Comparison of ENCODE assay signal across 8 mouse cellular contexts in the genomic region with DNA sequence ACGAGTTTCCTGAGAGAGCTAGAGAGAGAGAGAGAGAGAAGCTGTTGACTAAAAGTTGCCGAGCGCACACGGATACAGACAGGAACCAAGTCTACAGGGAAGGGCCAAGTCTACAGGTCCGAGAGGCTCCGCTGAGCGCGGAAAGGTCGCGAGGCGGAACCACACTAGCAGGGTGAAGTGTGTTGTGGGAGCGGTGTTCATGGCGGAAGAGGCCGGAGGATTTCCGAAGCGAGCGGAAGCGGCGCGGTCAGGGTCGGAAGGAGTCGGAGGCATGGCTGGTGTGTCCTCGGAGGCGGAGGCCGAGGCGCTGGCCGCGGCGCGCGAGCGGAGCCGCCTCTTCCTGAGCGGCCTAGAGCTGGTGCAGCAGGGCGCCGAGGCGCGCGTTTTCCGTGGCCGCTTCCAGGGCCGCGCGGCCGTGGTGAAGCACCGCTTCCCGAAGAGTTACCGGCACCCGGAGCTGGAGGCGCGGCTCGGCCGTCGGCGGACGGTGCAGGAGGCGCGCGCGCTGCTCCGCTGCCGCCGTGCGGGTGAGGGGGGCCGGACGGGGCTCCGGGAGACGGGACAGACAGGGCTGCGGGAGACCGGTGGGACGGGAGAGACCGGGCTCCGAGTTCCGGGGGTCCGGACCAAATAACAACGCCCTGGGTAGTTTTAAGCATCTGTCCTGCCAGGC. TPM values are rescaled to one million over a fixed set of nuclear protein-coding genes. Genes with fewer than 3 reads are reported as not detected.
DNase-seq lines count a peak whose midpoint lies in the region; ATAC-seq and TF ChIP-seq lines count a peak whose summit lies in the region.
"Not testable (repeated sequence)": the region's sequence is repeated elsewhere in the genome, so short reads cannot be mapped to it uniquely, and the experiment has no call there.

No protein-coding gene starts in this region.

- H3K27me3 ChIP-seq in E14TG2a.4 (ENCODE audit: insufficient read depth, low read length); forebrain, embryonic 13.5 days; neural tube, embryonic 15.5 days (replicated peaks): not testable (repeated sequence)

- TF ChIP-seq CTCF in E14TG2a.4 (conservative IDR thresholded peaks at IDR 0.05; ENCODE audit: low read length); lung, adult 2 months (IDR thresholded peaks at IDR 0.05; ENCODE audit: insufficient read depth, low read length): not testable (repeated sequence)

- peak; percentile 92 to 94 for DNase-seq in heart, postnatal 10 days
- peak; percentile 84 for DNase-seq in layer of hippocampus, adult 11-12 months (ENCODE audit: low spot score)
- DNase-seq in lung, adult 2 months, result peak; percentile 86
- DNase-seq in testis, postnatal 14 days (ENCODE audit: low spot score), result peak; percentile 89

- H3K9ac ChIP-seq in forebrain, embryonic 13.5 days, result peak overlapping the region; percentile 86
- H3K9ac ChIP-seq in neural tube, embryonic 15.5 days (replicated peaks), result peak overlapping the region; percentile 76

- H3K27ac ChIP-seq in forebrain, embryonic 13.5 days, result peak overlapping the region; percentile 38; the same call in 1 of the 2 replicates
- peak overlapping the region; percentile 78 for H3K27ac ChIP-seq in neural tube, embryonic 15.5 days (replicated peaks)

- H3K4me2 ChIP-seq in forebrain, embryonic 13.5 days, result peak overlapping the region; percentile 74
- H3K4me2 ChIP-seq in neural tube, embryonic 15.5 days, result peak overlapping the region; percentile 65

- WGBS in forebrain, embryonic 13.5 days, result under 1% methylated on average over 76 of the region's 76 CpGs
- WGBS in lung, adult 2 months, result under 1% methylated on average over 76 of the region's 76 CpGs
- WGBS in neural tube, embryonic 15.5 days, result under 1% methylated on average over 75 of the region's 76 CpGs

- H3K4me3 ChIP-seq in E14TG2a.4 (replicated peaks; ENCODE audit: low read length), result peak overlapping the region; percentile 91
- H3K4me3 ChIP-seq in forebrain, embryonic 13.5 days, result peak overlapping the region; percentile 69
- peak overlapping the region; percentile 65 for H3K4me3 ChIP-seq in lung, adult 2 months (replicated peaks; ENCODE audit: extremely low read depth, low read depth, low read length)
- peak overlapping the region; percentile 78 for H3K4me3 ChIP-seq in neural tube, embryonic 15.5 days (replicated peaks)

- peaks cover 31% of the 10 kb centered on the region for H3K36me3 ChIP-seq in E14TG2a.4 (ENCODE audit: insufficient read depth, low read length)
- peaks cover 29% of the 10 kb centered on the region for H3K36me3 ChIP-seq in forebrain, embryonic 13.5 days (ENCODE audit: poor library complexity, severe bottlenecking)
- peaks cover 27% of the 10 kb centered on the region for H3K36me3 ChIP-seq in neural tube, embryonic 15.5 days

- H3K9me3 ChIP-seq in E14TG2a.4 (ENCODE audit: low read length); forebrain, embryonic 13.5 days (replicated peaks); neural tube, embryonic 15.5 days (replicated peaks): not testable (repeated sequence)

- H3K4me1 ChIP-seq in E14TG2a.4 (replicated peaks; ENCODE audit: low read depth, low read length), result peaks cover 51% of the 10 kb centered on the region
- H3K4me1 ChIP-seq in forebrain, embryonic 13.5 days, result peaks cover 23% of the 10 kb centered on the region
- H3K4me1 ChIP-seq in lung, adult 2 months (ENCODE audit: control insufficient read depth, insufficient read depth, low read length), result not testable (repeated sequence)
- peaks cover 16% of the 10 kb centered on the region for H3K4me1 ChIP-seq in neural tube, embryonic 15.5 days

- peak; percentile 92 for ATAC-seq in cerebellum, adult (ENCODE audit: insufficient number of reproducible peaks, low FRiP score, low TSS enrichment)
- peak; percentile 92 for ATAC-seq in forebrain, embryonic 13.5 days
- peak; percentile 90 for ATAC-seq in neural tube, embryonic 15.5 days (ENCODE audit: low FRiP score)

- intact Hi-C loops in heart, postnatal 10 days (cut with DNase I), result not testable (repeated sequence)

- TF ChIP-seq POLR2A in lung, adult 2 months (IDR thresholded peaks at IDR 0.05; ENCODE audit: borderline replicate concordance, extremely low read depth, low read depth, low read length), result peak; percentile 74; the same call in 1 of the 2 replicates

RNA-seq across cellular contexts. Expression of a gene that starts 1.3 kb away (rescaled TPM):
- polyA plus RNA-seq in forebrain, embryonic 13.5 days (2015; fragmentation: Nextera tagmentation; extraction: Ambion mirVana), result 6.7 and 10.9 TPM in 2 replicates
- total RNA-seq in heart, postnatal 10 days (2021), result 1 to 10 TPM; 3.0 to 3.2 TPM
- 3.5 TPM in 2 replicates for polyA plus RNA-seq in lung, adult 2 months (2012; rRNA removed)
- polyA plus RNA-seq in neural tube, embryonic 15.5 days (2015; fragmentation: Nextera tagmentation; extraction: Ambion mirVana), result 9.1 and 10.3 TPM in 2 replicates

RNA-seq across cellular contexts. Expression of a gene that starts 11.7 kb away (rescaled TPM):
- 2.0 and 2.5 TPM in 2 replicates for polyA plus RNA-seq in forebrain, embryonic 13.5 days (2015; fragmentation: Nextera tagmentation; extraction: Ambion mirVana)
- 10 to 100 TPM; 40.1 to 43.4 TPM for total RNA-seq in heart, postnatal 10 days (2021)
- 16.5 and 20.1 TPM in 2 replicates for polyA plus RNA-seq in lung, adult 2 months (2012; rRNA removed)
- 4.1 and 4.6 TPM in 2 replicates for polyA plus RNA-seq in neural tube, embryonic 15.5 days (2015; fragmentation: Nextera tagmentation; extraction: Ambion mirVana)

Comparison
In these comparisons a context has a peak if more than half of its experiments do, and no peak if none do; other contexts are left out.
1. Peak in every context shown above with its lines: DNase-seq, ATAC-seq, H3K4me3 ChIP-seq and H3K27ac ChIP-seq.